Mouse (Mus musculus): ENCODE measurements around the gene Ifitm6. TPM values are rescaled to one million over a fixed set of nuclear protein-coding genes. Genes with fewer than 3 reads are reported as not detected.
"Not testable (repeated sequence)": the region's sequence is repeated elsewhere in the genome, so short reads cannot be mapped to it uniquely, and the experiment has no call there.

Gene Ifitm6
- not detected in 2 replicates for polyA plus RNA-seq (2016; fragmentation: Nextera tagmentation; extraction: Ambion mirVana)

DNA sequence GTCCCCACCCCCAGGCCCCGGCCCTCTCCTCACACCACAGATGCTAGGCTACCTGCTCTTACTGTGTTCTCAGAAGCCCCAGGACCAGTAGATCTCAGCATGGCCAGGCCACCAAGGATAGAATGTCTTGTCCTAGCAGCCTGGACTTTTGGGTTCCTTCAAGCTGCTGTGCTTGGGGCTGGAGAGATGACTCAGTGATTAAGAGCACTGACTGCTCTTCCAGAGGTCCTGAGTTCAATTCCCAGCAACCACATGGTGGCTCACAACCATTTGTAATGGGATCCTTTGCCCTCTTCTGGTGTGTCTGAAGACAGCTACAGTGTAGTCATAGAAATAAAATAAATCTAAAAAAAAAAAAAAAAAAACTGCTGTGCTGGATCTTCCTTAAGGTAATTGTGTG, at the start of gene Ifitm6:
TSS of gene Ifitm6 (minus strand) at position 101 of the 400 bp plus-strand sequence.
- H3K4me1 ChIP-seq; ATAC-seq (ENCODE audit: low FRiP score); H3K27ac ChIP-seq; H3K9ac ChIP-seq; H3K4me3 ChIP-seq; H3K9me3 ChIP-seq (replicated peaks); H3K27me3 ChIP-seq; H3K36me3 ChIP-seq; H3K4me2 ChIP-seq (replicated peaks): not testable (repeated sequence)
- WGBS = 96% methylated on average over 1 of the region's 1 CpGs

DNA sequence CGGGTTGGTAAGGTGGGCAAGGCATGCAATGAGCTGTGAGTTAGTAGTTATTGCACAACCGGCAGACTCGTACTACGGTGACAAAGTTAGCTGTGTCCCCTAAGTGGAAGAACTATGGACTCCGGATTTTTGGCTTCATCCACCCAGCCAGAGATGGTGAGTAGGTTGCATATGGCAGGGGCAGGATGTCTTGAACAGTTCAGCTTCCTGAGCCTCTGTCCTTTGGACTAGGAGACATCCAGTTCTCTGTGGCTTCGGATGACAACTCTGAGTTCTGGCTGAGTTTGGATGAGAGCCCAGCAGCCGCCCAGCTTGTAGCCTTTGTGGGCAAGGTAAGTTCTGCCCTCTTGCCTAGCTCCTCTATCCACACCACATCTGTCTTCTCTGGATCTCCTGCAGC, 46.9 kb upstream of the Ifitm6 start:
- WGBS = 96% methylated on average over 7 of the region's 7 CpGs
- H3K9me3 ChIP-seq (replicated peaks) = no peaks in the 10 kb centered on the region
- H3K4me3 ChIP-seq = no peak overlapping the region
- ATAC-seq (ENCODE audit: low FRiP score) = no peak
- 0 out of 2 replicates have a peak, but pooled peaks cover 1% of the 10 kb centered on the region for H3K27me3 ChIP-seq
- peaks cover 59% of the 10 kb centered on the region for H3K36me3 ChIP-seq
- H3K4me1 ChIP-seq = peaks cover 28% of the 10 kb centered on the region
- H3K9ac ChIP-seq = no peak overlapping the region
- H3K27ac ChIP-seq = no peak overlapping the region
- H3K4me2 ChIP-seq (replicated peaks) = no peak overlapping the region

DNA sequence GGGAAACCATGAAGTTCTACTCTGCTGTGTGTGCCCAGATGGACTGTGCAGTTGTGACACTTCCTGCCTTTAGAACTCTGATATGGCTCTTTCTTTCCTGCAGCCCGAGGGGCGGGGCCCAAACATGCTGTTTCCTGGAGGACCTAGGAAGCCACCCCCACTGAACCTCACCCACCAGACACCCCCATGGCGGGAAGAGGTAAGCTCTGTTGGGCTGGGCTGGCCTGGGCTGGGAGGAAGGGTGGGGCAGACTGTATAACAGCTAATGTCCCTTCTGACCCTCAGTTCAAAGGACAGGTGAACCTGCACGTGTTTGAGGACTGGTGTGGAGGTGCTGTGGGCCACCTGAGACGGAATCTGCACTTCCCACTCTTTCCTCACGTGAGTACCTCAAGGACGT, 46.5 kb upstream of the Ifitm6 start:
- no peak overlapping the region for H3K4me2 ChIP-seq (replicated peaks)

DNA sequence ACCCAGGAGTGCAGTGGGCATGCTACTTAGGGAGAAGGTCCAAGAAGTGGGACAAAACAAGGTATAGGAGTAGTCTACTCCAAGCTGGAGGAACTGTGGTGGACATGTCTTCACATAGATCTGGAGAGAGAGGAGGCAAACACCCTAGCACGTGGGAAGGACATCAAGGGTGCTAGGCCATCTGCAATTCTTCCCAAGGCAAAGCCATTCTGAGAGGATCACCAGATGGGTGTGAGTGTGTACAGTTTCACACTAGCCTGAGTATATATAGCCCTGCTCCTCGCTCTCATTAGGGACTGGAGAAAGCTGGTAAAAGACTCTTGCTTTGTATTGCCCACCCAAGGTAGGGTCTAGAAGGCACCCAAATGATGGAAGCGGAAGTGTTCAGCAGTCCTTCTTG, 45.6 kb upstream of the Ifitm6 start:
- no peaks in the 10 kb centered on the region for H3K9me3 ChIP-seq (replicated peaks)
- no peak overlapping the region for H3K4me2 ChIP-seq (replicated peaks)
- peaks cover 28% of the 10 kb centered on the region for H3K4me1 ChIP-seq
- peaks cover 53% of the 10 kb centered on the region for H3K36me3 ChIP-seq
- no peak overlapping the region for H3K27ac ChIP-seq
- H3K4me3 ChIP-seq = no peak overlapping the region
- 94% methylated on average over 3 of the region's 3 CpGs for WGBS
- no peaks in the 10 kb centered on the region for H3K27me3 ChIP-seq
- ATAC-seq (ENCODE audit: low FRiP score) = no peak
- no peak overlapping the region for H3K9ac ChIP-seq

More for the DNA sequence above, 46.5 kb upstream of the Ifitm6 start:
- no peak for ATAC-seq (ENCODE audit: low FRiP score)
- Histone ChIP-seq H3K4me3 (no peak overlapping the region), H3K4me1 (peaks cover 28% of the 10 kb centered on the region), H3K27me3 (no peaks in the 10 kb centered on the region), H3K9ac (no peak overlapping the region), H3K36me3 (peaks cover 59% of the 10 kb centered on the region), H3K27ac (no peak overlapping the region), H3K9me3 (replicated peaks) (no peaks in the 10 kb centered on the region)
- 90% methylated on average over 7 of the region's 7 CpGs for WGBS

DNA sequence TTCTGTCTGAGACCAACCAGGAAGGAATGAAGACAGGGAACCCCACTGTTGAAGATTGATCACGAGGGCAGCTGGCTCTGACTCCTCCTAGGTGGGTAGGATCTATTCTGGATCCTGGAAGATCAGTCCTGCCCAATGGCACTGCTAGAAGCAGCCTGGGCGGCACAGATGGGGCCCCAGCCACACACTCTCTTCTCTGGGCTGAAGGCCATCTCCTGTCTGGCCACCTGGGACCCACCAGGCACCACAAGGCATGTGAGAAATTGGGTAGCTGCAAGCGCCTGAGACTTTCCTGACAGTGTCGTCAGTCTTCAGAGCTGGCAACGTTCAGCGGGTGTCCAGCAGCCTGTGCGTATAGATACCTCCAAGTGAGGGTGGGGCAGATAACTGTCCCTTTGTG, 44.8 kb upstream of the Ifitm6 start:
- Histone ChIP-seq H3K27me3 (no peaks in the 10 kb centered on the region), H3K9ac (peak overlapping the region; percentile 5; the same call in 1 of the 2 replicates), H3K4me1 (peaks cover 28% of the 10 kb centered on the region), H3K9me3 (replicated peaks) (no peaks in the 10 kb centered on the region), H3K36me3 (peaks cover 45% of the 10 kb centered on the region), H3K4me2 (replicated peaks) (peak overlapping the region; percentile 83), H3K27ac (no peak overlapping the region), H3K4me3 (peak overlapping the region; percentile 86; the same call in 1 of the 2 replicates)
- WGBS = 80% methylated on average over 7 of the region's 7 CpGs
- ATAC-seq (ENCODE audit: low FRiP score) = no peak

DNA sequence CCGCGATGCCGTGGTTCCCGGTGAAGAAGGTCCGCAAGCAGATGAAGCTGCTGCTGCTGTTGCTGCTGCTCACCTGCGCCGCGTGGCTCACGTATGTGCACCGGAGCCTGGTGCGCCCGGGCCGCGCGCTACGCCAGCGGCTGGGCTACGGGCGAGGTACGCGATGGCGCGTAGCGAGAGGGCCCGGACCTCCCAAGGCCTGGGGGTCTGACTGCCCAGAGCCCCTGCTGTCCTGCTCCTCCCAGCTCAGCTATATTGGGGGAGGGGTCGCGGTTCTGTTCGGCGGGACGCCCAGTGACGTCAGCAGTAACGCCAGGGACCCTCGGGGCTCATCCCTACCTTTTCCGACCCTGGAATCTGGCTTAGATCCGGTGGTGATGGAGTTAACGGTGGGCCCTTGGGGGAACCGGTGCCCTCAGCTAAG, 43.6 kb upstream of the Ifitm6 start:
- Histone ChIP-seq H3K9ac (peak overlapping the region; percentile 98), H3K36me3 (peaks cover 32% of the 10 kb centered on the region), H3K27me3 (no peaks in the 10 kb centered on the region), H3K27ac (peak overlapping the region; percentile 93), H3K4me2 (replicated peaks) (peak overlapping the region; percentile 83), H3K9me3 (replicated peaks) (no peaks in the 10 kb centered on the region), H3K4me3 (peak overlapping the region; percentile 86), H3K4me1 (peaks cover 28% of the 10 kb centered on the region)
- under 1% methylated on average over 37 of the region's 37 CpGs for WGBS
- ATAC-seq (ENCODE audit: low FRiP score) = peak; percentile 68

DNA sequence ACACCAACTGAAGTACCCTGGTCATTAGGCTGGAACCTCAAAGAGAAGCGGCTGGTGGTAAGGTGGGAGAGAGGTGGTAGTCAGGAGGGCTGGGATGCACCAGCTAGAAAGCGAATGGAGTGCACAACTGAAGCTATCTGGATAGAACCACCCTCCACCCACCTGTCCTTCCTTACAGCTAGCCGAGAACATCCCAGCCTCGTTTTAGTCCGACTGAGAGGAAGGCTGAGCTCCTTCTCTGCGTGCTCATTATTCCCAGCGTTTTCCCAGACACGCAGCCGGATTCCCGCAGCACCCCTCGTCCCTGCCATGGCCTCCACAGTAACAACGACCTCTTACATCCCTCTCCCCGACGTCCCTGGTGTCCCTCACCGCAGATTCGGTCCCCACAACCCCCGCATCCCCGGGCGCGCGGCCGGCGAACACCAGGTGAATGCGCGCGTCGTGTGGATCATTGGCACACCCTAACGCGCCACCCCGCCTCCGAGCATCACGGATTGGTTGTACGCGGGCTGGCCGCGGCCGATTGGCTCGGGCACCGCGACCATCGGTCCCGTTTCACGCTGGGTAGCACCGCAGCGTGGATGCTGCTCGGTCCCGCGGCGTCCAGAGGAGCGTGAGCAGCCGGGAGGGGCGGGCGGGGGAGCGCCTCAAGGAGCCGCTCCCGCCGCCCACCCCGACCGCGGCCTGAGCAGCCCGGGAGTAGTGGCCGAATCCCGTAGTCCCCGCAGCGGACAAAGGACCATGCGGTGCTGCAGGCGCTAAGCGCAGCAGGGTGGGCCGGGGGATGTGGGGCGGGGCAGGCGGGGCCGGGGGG, 42.9 kb upstream of the Ifitm6 start, which contains the start of gene B4galnt4:
TSS of gene B4galnt4 (plus strand) at position 679 of the 817 bp plus-strand sequence.
- Histone ChIP-seq H3K4me3 (peak within 1 kb of the TSS; percentile 86), H3K36me3 (peaks cover 26% of the 10 kb centered on the region), H3K27me3 (no peaks in the 10 kb centered on the region), H3K4me1 (peaks cover 28% of the 10 kb centered on the region), H3K9ac (peak within 1 kb of the TSS; percentile 98), H3K4me2 (replicated peaks) (peak within 1 kb of the TSS; percentile 83), H3K9me3 (replicated peaks) (no peaks in the 10 kb centered on the region), H3K27ac (peak within 1 kb of the TSS; percentile 93)
- peak; percentile 99 for ATAC-seq (ENCODE audit: low FRiP score)
- WGBS = under 1% methylated on average over 72 of the region's 72 CpGs

DNA sequence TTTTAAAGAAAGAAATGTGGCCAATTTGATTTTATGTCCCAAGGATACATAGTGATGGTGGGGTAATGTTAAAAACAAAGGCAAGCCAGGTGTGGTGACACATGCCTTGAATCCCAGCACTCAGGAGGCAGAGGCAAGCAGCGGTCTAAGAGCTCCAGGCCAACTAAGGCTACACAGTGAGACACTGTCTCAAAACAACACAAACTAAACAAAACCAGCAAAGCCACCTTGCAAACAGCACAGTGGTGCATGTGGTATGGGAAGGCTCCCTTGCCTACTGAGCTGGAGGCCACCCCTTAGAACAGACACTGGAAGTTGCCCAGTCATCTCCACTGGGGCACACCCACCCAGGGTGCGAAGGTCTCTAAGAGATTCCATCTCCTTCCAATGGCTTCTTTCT, 42.2 kb upstream of the Ifitm6 start:
- peak; percentile 4; the same call in 1 of the 2 replicates for ATAC-seq (ENCODE audit: low FRiP score)
- H3K27ac ChIP-seq = peak overlapping the region; percentile 93
- H3K27me3 ChIP-seq = no peaks in the 10 kb centered on the region
- WGBS = 80% methylated on average over 2 of the region's 2 CpGs
- no peaks in the 10 kb centered on the region for H3K9me3 ChIP-seq (replicated peaks)
- H3K36me3 ChIP-seq = peaks cover 19% of the 10 kb centered on the region
- H3K4me1 ChIP-seq = peaks cover 28% of the 10 kb centered on the region
- H3K4me2 ChIP-seq (replicated peaks) = peak overlapping the region; percentile 83
- peak overlapping the region; percentile 86 for H3K4me3 ChIP-seq
- peak overlapping the region; percentile 98 for H3K9ac ChIP-seq

DNA sequence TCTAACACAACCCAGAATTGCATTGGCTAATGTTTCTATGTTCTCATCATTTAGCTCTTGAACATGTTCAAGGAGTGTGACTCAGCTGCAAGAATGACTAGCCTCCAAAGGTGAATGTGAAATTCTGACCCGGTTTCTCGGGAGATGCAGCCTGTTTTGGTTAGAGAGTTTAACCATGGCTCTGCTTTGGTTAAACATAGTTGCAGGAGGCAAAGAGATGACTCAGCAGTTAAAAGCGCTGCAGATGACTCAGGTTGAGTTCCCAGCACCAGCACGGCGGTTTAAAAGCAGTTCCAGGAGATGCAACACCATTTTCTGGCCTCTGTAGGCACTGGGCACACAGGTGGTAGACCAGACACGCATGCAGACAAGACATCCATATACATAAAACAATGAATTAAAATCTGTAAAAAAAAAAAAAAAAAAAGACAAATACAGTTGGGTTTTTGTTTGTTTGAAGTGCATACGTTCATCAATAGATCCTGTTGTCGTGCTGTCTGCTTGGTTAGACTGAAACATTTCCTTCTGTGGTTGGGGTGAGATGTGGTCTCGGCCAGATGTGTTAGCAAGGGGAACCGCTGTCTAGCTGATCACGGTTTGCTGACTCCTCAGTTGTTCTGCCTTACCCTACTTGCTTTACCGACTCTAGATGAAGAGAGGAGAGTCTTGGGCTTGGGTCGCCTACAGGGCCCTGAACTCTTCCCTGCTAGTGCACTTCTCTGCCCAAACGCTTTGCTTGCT, 41.0 kb upstream of the Ifitm6 start:
- H3K4me2 ChIP-seq (replicated peaks) = no peak overlapping the region
- peaks cover 7% of the 10 kb centered on the region for H3K36me3 ChIP-seq
- H3K9ac ChIP-seq = no peak overlapping the region
- H3K27ac ChIP-seq = no peak overlapping the region
- no peak overlapping the region for H3K4me3 ChIP-seq
- no peak for ATAC-seq (ENCODE audit: low FRiP score)
- peaks cover 28% of the 10 kb centered on the region for H3K4me1 ChIP-seq
- WGBS = 92% methylated on average over 14 of the region's 14 CpGs
- H3K9me3 ChIP-seq (replicated peaks) = no peaks in the 10 kb centered on the region
- H3K27me3 ChIP-seq = no peaks in the 10 kb centered on the region

DNA sequence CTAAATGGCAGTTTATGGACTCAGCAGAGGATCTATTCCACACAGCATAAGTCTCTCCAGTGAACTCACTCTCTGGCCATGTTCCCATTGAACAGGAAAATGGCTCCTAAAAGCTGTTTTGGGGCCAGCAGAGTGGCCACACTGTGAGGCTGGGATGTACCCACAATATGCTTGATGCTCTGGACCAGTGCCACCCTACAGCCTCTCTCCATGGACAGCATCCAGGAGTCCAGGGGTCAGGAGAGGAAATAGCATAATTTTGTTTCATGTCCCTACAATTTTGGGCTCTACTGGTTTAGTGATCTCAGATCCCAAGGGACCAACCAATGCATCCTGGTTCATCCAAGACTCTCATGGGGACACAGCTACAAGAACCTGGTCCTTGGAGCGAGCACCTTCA, 39.8 kb upstream of the Ifitm6 start:
- Histone ChIP-seq H3K27ac (no peak overlapping the region), H3K4me2 (replicated peaks) (no peak overlapping the region), H3K36me3 (no peaks in the 10 kb centered on the region), H3K4me3 (no peak overlapping the region), H3K27me3 (no peaks in the 10 kb centered on the region), H3K9me3 (replicated peaks) (no peaks in the 10 kb centered on the region), H3K9ac (no peak overlapping the region), H3K4me1 (peaks cover 20% of the 10 kb centered on the region)
- WGBS = 89% methylated on average over 1 of the region's 1 CpGs
- no peak for ATAC-seq (ENCODE audit: low FRiP score)

DNA sequence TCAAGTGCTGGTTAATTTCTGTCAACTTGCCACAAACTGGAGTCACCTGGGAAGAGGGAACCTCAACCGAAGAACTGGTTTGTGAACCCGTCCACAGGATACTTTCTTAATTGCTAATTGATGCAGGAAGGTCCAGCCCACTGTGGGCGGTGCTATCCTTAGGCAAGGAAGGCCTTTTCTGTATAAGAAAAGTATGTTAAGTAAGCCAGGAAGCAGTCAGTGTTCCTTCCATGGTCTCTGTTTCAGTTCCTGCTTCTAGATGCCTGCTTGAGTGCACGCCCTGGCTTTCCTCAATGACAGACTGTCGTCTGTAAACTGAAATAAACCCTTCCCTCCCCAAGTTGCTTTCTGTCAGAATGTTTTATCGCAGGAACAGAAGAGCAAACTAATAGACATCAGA, 39.3 kb upstream of the Ifitm6 start:
- Histone ChIP-seq H3K9me3 (replicated peaks) (no peaks in the 10 kb centered on the region), H3K36me3 (no peaks in the 10 kb centered on the region), H3K27me3 (no peaks in the 10 kb centered on the region), H3K9ac (no peak overlapping the region), H3K4me1 (peaks cover 15% of the 10 kb centered on the region), H3K27ac (no peak overlapping the region), H3K4me2 (replicated peaks) (no peak overlapping the region), H3K4me3 (no peak overlapping the region)
- no peak for ATAC-seq (ENCODE audit: low FRiP score)
- 94% methylated on average over 6 of the region's 6 CpGs for WGBS

DNA sequence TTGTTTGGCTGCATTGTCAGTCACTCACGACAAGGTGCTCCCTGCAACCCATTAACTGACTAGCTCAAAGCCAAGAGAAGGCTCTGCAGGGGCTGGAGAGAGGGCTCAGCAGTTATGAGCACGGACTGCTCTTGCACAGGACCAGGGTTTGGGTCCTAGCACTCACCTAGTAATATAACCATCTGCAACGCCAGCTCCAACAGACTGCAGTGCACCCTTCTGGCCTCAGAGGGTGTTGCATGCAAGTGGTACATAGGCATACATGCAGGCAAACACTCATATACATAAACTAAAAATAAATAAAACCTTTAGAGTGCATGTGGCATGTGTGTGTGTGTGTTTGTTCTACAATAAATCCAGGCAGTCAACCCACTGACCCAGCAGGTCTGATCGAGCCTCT, 38.1 kb upstream of the Ifitm6 start:
- Histone ChIP-seq H3K36me3 (no peaks in the 10 kb centered on the region), H3K4me2 (replicated peaks) (no peak overlapping the region), H3K9ac (no peak overlapping the region), H3K4me3 (no peak overlapping the region), H3K9me3 (replicated peaks) (no peaks in the 10 kb centered on the region), H3K27me3 (no peaks in the 10 kb centered on the region), H3K27ac (no peak overlapping the region), H3K4me1 (peaks cover 8% of the 10 kb centered on the region)
- ATAC-seq (ENCODE audit: low FRiP score) = no peak
- 78% methylated on average over 4 of the region's 4 CpGs for WGBS

All from hindbrain, embryonic 12.5 days (tissue).